ENCODE assay signal across 13 mouse cellular contexts in the genomic region with DNA sequence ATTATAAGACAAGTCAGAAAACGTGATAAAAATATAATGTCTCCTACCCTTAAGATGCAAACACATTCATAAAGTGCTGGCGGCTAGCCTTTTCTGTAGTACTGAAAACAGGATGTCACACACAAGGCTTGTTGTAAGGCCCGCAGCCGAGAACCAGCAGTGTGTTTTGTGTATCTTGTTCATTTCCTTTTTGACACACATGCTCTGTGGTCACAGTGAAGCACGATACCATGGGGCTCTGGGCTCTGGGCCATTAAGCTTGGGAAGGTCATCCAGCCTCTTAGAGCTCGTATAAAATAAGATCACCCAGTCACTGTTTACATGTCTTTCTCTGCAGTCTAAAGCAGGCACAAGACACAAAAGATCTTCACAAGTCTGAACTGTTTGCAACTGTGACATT.
DNase-seq lines count a peak whose midpoint lies in the region; ATAC-seq lines count a peak whose summit lies in the region.
"Had no signal": no experiment of that assay in that cellular context is flagged by ENCODE, and none has a peak within 500 bp of the region (broad histone marks: within the 10 kb centered on the region; RNA-seq: fewer than 3 reads in every experiment).

No protein-coding gene starts in this region.

- H3K4me2 ChIP-seq in heart, embryonic 12.5 days = no peak overlapping the region
- no peak overlapping the region for H3K4me2 ChIP-seq in heart, embryonic 16.5 days (ENCODE audit: low read depth, low read length)
- H3K4me2 ChIP-seq in midbrain, embryonic 15.5 days = no peak overlapping the region
- H3K4me2 ChIP-seq: heart, embryonic 13.5 days; stomach, embryonic 15.5 days had no signal

- no peaks in the 10 kb centered on the region for H3K9me3 ChIP-seq in heart, embryonic 12.5 days (replicated peaks)
- no peaks in the 10 kb centered on the region for H3K9me3 ChIP-seq in heart, embryonic 16.5 days (replicated peaks; ENCODE audit: control insufficient read depth, low read length)
- H3K9me3 ChIP-seq in midbrain, embryonic 15.5 days = no peaks in the 10 kb centered on the region
- H3K9me3 ChIP-seq: heart, embryonic 13.5 days; stomach, embryonic 15.5 days had no signal

- H3K4me1 ChIP-seq in heart, embryonic 12.5 days (replicated peaks) = 0 out of 2 replicates have a peak, but pooled peaks cover 4% of the 10 kb centered on the region
- peaks cover 8% of the 10 kb centered on the region for H3K4me1 ChIP-seq in heart, embryonic 16.5 days (ENCODE audit: control insufficient read depth, insufficient read depth, low read length)
- H3K4me1 ChIP-seq in midbrain, embryonic 15.5 days = peaks cover 38% of the 10 kb centered on the region
- H3K4me1 ChIP-seq: stomach, embryonic 15.5 days had no signal

- no peak overlapping the region for H3K4me3 ChIP-seq in heart, embryonic 12.5 days
- H3K4me3 ChIP-seq in heart, embryonic 16.5 days (ENCODE audit: low read length) = no peak overlapping the region
- H3K4me3 ChIP-seq in midbrain, embryonic 15.5 days = no peak overlapping the region
- H3K4me3 ChIP-seq: heart, embryonic 13.5 days; layer of hippocampus, adult 2 months; stomach, embryonic 15.5 days had no signal

- intact Hi-C loops in left cerebral cortex, postnatal 4 days (cut with DNase I) = no loop called here
- intact Hi-C loops in left cerebral cortex, postnatal 25 days (cut with DNase I) = no loop called here

- no peaks in the 10 kb centered on the region; the same call in 1 of the 2 replicates for H3K27me3 ChIP-seq in heart, embryonic 12.5 days (replicated peaks)
- H3K27me3 ChIP-seq in heart, embryonic 16.5 days (ENCODE audit: control insufficient read depth, insufficient read depth, low read length) = no peaks in the 10 kb centered on the region; the same call in 1 of the 2 replicates
- H3K27me3 ChIP-seq in midbrain, embryonic 15.5 days (replicated peaks) = no peaks in the 10 kb centered on the region
- H3K27me3 ChIP-seq: heart, embryonic 13.5 days; stomach, embryonic 15.5 days had no signal

- H3K9ac ChIP-seq in heart, embryonic 12.5 days = no peak overlapping the region
- no peak overlapping the region for H3K9ac ChIP-seq in heart, embryonic 16.5 days (ENCODE audit: low read length)
- H3K9ac ChIP-seq in midbrain, embryonic 15.5 days = no peak overlapping the region
- H3K9ac ChIP-seq: heart, embryonic 13.5 days; stomach, embryonic 15.5 days had no signal

- no peaks in the 10 kb centered on the region for H3K36me3 ChIP-seq in heart, embryonic 12.5 days
- H3K36me3 ChIP-seq in heart, embryonic 16.5 days (ENCODE audit: control insufficient read depth, insufficient read depth) = no peaks in the 10 kb centered on the region
- H3K36me3 ChIP-seq in midbrain, embryonic 15.5 days (replicated peaks) = no peaks in the 10 kb centered on the region
- H3K36me3 ChIP-seq: heart, embryonic 13.5 days; stomach, embryonic 15.5 days had no signal

- no peak overlapping the region for H3K27ac ChIP-seq in heart, embryonic 12.5 days (ENCODE audit: poor library complexity, severe bottlenecking)
- H3K27ac ChIP-seq in heart, embryonic 16.5 days (ENCODE audit: low read length) = 0 out of 2 replicates have a peak overlapping the region, but pooled peaks have one; percentile 40
- H3K27ac ChIP-seq in midbrain, embryonic 15.5 days = peak overlapping the region; percentile 73
- H3K27ac ChIP-seq: heart, embryonic 13.5 days; macrophage; stomach, embryonic 15.5 days had no signal

- peak; percentile 91 for DNase-seq in heart, adult 11 months
- DNase-seq in left cerebral cortex, postnatal 4 days = peak; percentile 24
- DNase-seq in left cerebral cortex, postnatal 25 days (ENCODE audit: low spot score in 2 of 2) = no peak
- no peak for DNase-seq in Muller cell, postnatal 12 days (ENCODE audit: inconsistent ontology term)
- no peak for DNase-seq in spleen, postnatal 10 days (ENCODE audit: low spot score in 2 of 2)
- DNase-seq: thymus, postnatal 4 days had no signal

- no peak for ATAC-seq in heart, embryonic 12.5 days (ENCODE audit: insufficient number of reproducible peaks, low FRiP score)
- ATAC-seq in heart, embryonic 16.5 days (replicated peaks; ENCODE audit: extremely low read depth, insufficient read depth, low FRiP score) = peak; percentile 32; the same call in 1 of the 2 replicates
- ATAC-seq in midbrain, embryonic 15.5 days (replicated peaks) = no peak

- 52% methylated on average over 6 of the region's 6 CpGs for WGBS in heart, embryonic 12.5 days
- 34% methylated on average over 6 of the region's 6 CpGs for WGBS in heart, embryonic 16.5 days
- WGBS in midbrain, embryonic 15.5 days = 56% methylated on average over 6 of the region's 6 CpGs

Comparison
In these comparisons a context has a peak if more than half of its experiments do, and no peak if none do; other contexts are left out.
1. DNase-seq: peak in heart, adult 11 months (single experiment) and left cerebral cortex, postnatal 4 days (single experiment); none in left cerebral cortex, postnatal 25 days (0 of 2), Muller cell, postnatal 12 days (single experiment) and spleen, postnatal 10 days (0 of 2).